Mouse (Mus musculus): Measurements from ENCODE around the gene Dnah1.

DNA sequence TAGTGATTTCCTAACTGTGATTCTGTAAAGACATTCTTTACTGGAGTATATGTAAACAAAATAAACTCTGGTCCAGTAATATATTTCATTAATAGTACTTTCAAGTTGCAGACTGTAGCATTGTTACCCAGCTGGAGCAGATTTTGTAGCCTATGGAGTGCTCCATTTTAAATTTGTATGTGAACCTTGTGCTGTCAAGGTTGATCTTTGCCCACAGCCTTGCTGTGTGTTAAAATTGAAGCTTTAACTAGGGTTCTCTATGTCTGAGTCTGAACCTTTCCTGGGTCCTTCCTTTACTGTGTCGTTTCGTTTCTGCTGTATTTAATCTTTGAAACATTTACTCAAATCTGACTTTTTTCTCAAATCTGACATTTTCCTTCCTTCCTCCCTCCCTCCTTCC is 38.5 kb upstream of the Dnah1 start:
- TF ChIP-seq POLR2A (IDR thresholded peaks at IDR 0.05; ENCODE audit: control insufficient read depth in 1 of 2, insufficient read depth in 1 of 2, low read depth in 1 of 2, low read length in 2 of 2, poor library complexity in 1 of 2) (no peak), JUND (IDR thresholded peaks at IDR 0.05; ENCODE audit: low read depth, low read length) (no peak)
